Mouse (Mus musculus) heart, postnatal 4 days (tissue): ENCODE data around the gene Rps6ka2. TPM values are rescaled to one million over a fixed set of nuclear protein-coding genes. Genes with fewer than 3 reads are reported as not detected.
"Not testable (repeated sequence)": the region's sequence is repeated elsewhere in the genome, so short reads cannot be mapped to it uniquely, and the experiment has no call there.

Experiments
- DNase-seq: peaks from one replicate; pipeline ENCODE4 v3.0.0; 2021
- total RNA-seq, 2 experiments: library from RNA; stranded (reverse); gene quantifications; 2 replicates each; pipeline ENCODE4 v1.2.3; 2021

Rps6ka2 gene
- total RNA-seq, 2 experiments from 2014 or later, result 26.2 to 31.1 TPM

DNA sequence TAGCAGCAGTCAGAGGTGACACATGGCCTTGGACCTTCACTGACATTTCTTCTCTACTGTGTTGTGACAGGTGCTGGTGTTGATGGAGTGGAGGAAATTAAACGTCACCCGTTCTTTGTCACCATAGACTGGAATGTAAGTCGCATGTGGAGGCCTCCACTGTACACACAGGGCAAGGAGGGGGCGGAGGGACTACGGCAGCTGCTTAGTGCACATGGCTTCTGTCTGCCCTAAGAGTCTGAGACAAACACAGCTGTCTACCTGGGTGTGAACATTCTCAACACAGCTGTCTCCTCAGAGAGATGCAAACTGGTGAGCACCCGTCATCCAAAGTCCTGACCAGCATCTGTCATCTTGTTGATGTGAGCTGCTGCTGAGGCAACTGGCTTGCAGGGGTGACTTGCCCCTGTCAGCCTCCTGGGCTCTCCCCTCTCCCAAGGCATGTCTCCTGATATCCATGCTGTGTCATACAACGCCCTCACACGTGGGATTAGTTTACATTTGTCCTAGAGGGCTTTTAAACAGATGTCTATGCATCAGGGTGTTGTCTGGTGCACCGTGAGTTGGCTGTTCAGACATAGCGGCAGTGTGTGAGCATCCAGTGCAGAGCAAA, 101.7 kb downstream of the Rps6ka2 start:
- no peak for DNase-seq

DNA sequence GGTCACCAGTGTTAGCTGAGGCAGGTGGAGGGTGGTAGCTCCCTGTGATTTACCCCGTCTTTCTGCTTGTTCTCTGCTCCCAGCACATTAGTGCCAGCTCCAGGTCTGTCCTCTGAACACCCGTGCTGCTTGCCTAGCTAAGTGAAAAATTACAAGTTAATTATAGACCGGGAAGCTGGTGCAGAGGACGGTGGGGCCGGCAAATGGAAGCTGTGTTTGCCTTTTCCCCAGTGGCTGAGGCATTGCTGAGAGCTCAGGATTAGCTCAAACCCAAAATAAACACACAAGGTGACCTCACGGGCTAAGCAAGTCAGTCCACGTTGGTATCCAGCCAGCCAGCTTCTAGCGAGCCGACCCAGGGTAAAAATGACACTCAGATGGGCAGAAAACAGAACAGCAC, 103.1 kb downstream of the Rps6ka2 start:
- DNase-seq, result peak; percentile 80

DNA sequence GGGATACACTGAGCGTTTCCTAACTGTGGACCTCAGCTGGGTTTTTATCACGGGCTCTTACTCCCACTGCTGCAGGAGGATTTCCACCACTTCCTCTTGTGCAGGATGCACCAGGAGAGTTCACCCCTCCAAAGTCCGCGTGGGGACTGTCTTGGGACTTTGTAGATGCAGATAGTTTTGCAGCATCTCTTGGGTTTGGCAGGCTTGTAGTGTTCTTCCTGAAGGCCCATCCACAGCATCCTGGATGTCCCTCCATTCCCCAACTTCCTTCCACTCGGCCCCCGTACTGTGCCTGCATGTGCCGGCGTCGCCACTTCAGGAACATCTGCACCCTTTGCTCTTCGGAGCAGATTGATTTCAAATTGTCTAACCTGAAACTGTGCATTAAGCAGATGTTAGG, 103.9 kb downstream of the Rps6ka2 start:
- DNase-seq, result no peak

DNA sequence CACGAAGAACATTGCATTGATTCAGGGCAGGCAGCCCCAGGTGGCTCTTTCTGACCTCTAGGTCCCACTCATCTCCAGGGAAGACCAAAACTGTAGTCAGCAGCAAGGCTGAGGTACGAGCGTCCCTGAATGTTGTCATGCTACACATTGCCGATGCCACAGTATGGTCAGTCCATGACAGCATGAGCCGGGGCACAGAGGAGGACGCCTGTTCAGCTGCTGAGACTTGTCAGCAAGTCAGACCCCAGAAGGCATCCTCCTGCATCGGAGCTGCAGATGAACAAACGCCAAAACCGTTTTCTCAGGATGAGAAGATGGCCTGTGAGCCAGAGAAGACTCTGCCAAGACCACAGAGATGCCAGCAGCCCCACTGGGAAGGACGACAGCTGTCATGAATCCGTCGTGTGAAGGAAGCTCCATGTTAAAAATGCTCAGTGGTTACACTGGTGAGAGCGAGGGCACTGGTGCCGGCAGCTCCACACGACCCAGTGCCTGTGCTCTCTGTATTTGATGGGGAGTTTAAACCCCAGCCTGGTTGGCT, 108.9 kb downstream of the Rps6ka2 start:
- DNase-seq, result no peak

GRCm38 (mm10) chr17:7279251-7279650, 109.3 kb downstream of the Rps6ka2 start:
- no peak for DNase-seq

DNA sequence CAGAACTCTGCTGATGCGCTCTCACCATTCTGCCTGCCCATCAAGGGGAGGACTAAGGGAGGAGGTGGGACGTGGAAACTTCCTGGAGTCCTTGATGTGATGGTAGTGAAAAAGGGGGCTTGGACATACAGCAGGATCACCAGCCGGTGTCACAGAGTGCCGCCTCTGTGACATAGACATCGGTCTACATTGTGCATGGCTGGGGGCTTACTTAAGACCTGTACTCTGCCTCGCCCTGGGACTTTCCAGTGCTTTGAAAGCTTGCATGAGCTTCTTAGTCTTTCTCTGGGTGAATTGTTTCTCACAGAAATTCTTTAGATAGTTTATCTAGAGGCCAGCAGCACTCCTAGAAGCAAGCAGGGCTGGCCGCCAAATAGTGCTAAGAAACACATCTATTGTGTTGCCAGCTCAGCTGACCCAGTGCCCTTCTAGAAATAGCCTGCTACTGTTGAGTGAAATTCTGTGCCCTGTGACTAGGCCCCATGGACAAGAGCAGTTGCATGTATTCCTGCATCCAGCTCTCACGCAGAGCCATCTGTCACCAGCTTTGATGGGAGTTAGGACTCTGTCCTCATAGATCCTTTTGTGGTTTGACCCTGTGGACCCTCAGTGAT, 114.5 kb downstream of the Rps6ka2 start:
- DNase-seq, result peak; percentile 79

DNA sequence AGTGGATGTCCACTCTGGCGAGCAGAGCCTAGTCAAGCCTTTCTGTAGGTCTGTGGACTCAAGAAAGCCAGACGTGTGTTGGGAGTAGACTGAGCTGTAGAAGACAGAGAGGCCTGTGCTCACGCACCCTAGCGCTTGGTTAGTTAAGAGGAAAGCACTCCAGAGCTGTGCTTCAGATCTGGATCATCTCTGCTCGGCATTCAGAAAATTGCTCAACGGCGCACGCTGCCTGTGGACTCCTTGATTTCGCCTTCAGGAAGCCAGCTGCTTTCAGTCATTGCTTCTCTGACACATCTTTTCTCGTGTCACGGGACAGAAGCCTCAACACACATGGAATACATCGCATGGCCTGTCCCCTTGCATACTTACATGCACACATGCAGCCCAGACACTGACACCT, 115.4 kb downstream of the Rps6ka2 start:
- no peak for DNase-seq

DNA sequence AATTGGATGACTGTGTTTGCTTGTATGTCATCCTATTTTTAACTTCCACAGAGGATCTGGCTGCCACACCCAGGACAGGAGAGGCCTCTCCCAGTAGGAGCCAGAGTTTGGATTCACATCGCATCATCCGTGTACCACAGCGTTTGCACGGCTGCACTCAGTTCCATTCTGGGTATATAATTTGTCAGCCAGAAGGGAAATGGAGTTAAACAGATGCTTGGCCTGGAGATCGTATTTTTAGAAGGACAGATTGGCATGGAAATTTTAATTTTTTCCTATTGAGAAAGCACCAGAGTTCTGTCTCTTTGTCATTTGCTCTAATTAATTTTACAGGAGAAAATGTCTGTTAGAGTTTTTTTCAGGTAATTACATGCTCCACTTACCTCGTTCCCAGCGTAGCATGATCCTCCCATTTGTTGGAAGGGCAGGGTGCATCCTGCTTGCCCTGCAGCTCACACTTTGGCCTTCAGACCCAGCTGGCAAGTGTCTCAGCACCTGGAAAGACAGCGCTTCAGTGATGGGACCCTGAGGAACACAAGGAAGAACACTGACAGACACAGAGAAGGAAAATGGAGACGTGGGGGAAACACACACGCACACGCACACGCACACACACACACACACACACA, 116.6 kb downstream of the Rps6ka2 start:
- DNase-seq, result no peak

DNA sequence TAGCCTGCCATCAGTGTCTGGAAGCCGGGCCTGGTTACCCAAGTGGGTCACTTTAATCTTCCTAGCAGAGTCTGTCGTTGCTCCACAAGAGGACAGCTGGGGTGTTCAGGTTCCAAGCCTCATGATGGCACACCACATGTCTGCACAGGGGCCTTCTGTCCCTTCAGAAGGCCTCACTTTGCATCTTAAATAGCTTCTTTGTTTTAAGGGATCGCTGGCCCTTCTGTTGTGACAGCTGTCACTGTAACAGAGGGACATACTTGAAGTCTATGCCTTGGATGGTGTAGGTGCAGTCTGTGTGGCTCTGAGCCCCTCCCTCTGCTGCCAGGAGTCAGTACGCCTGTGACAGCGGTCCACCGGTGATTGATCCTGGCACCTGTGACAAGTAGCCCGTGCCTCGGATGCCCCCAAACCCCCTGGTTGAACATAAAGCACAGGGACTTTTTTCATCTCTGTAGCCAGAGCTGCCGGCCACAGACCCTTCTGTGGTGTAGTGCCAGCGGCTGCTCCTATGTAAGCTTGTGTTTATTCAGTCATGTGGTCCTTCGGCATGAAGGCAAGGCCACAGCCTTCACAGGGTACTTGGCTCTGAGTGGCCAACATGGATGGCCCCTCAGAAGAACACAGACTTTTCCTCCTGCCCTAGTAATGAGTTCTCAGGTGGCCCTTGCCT, 122.2 kb downstream of the Rps6ka2 start:
- no peak for DNase-seq

GRCm38 (mm10) chr17:7306278-7307196, 136.6 kb downstream of the Rps6ka2 start:
- peak; percentile 61 for DNase-seq

DNA sequence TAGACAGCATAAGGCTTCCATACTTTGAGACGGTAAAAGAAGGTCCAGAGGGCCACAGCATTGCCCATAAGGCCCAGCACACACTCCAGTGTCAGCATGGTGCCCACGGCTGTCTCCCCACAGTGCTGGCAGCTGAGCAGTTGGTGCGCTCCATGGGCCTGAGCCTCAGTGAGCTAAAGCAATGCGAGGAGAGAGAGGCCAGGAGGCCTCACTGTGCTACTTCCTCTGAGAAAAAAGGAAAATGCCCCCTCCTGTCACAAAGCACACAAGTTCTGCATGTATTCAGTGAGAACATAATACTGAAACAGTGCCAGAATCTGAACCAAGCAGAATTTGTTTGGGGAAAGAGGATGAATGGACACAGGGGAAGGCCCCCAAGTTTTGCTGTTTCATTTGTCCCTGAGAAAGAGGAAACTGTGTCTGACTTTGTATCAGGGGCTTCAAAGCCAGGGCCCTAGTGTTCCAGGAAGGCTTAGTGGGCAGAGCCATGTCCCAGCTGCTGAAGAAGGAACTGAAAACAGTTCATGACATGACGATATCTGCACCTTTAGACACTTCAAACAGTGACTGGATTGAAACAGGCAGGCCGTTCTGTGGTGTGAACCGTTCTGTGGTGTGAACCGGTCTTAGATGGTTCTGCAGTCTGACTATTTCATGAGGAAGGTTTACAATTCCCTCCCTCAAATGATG, 145.9 kb downstream of the Rps6ka2 start:
- DNase-seq, result not testable (repeated sequence)

GRCm38 (mm10) chr17:7319789-7320188, 149.9 kb downstream of the Rps6ka2 start:
- not testable (repeated sequence) for DNase-seq

DNA sequence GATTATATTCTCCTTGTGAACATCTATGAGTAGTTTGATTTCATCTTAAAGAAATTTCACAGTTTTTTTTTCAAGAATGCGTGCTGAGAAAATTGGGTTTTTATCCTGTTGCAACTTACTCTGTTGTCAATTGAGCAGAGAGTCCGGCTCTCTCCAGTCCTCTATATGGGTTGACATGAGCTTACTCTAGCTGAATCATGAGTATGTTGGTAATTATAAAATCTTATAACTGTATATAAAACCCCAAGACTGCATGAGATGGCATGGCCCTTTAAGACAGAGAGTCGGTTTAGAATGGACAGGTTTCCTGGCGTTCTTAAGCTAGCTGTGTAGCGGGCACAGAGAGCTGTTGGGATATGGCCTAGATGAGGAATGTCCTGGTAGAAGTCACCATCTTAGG, 154.4 kb downstream of the Rps6ka2 start, which contains the start of gene Tcp10a:
TSS of gene Tcp10a (plus strand) at position 301 of the 400 bp plus-strand sequence.
- DNase-seq, result not testable (repeated sequence)

DNA sequence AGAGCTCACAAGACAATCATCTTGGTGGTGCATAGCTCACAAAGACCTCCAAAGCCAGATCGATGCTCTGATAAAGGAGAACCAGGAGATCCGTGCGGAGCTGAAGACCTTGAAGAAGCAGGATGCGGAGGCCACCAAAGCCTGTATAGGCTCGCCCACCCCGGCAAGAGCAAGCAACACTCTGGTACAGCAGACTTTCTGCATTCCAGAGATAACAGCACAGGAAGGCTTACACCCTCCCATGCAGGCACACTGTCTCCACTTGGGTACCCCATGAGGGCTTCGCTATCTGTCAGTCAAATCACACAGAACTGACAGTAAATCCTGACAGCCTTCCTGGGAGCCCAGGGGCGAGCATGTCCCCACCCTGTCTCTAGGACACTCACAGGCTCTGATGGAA, 156.5 kb downstream of the Rps6ka2 start:
- not testable (repeated sequence) for DNase-seq

DNA sequence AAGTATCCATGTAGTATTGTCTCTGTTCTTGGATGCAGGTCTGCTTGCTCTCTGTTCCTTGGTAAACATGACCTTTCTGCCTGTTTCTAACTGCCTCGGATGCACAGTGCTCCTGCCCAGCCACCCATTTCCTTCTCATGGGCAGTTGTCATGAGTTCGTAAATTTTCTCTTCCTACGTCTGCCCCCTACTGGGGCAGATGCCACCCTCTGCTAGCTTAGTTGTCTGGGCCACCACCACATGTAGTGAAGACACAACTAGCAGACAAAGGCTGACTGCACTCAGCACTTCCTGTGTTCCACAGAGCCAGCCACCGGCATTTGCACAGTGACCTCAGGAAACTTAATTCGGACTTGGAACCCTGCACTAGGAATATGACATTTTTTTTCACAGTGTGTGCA, 162.8 kb downstream of the Rps6ka2 start:
- not testable (repeated sequence) for DNase-seq

DNA sequence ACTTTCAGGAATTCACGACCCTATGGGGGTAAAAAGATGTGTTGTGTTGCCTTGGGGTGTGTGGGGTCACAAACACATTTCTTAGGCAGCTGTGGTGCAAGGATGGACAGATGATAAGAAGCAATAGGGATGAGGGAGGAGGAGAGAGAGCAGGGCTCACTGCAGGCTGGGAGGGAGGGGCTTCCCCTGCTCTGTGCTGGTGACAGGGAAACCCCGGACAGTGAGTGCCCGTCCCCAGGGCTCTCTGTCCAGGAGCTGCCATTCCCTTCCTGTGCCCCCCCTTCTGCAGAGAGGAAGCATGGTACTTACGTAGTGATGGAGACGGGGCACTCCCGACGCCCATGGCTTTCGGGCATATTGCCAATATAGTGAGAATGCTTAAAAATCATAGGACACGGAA, 167.5 kb downstream of the Rps6ka2 start:
- DNase-seq, result not testable (repeated sequence)

- DNase-seq, result not testable (repeated sequence)
These were observed 178.8 kb downstream of the Rps6ka2 start for GRCm38 (mm10) chr17:7348765-7349164.

- DNase-seq, result not testable (repeated sequence)
These were observed 182.7 kb downstream of the Rps6ka2 start, which contains the start of gene Ttll2 for GRCm38 (mm10) chr17:7352596-7352995. Gene Ttll2, minus strand, starts transcription at chr17:7352696.
